Mouse (Mus musculus) inflammation-experienced regulatory T-cells, adult 16 weeks (primary cell): ENCODE results near the gene Cnih3. TPM values are rescaled to one million over a fixed set of nuclear protein-coding genes. Genes with fewer than 3 reads are reported as not detected.

Experiments
- polyA plus RNA-seq: library from polyadenylated mRNA; unstranded; fragments of 100-300 nt; shearing (Covaris generic); gene quantifications from one replicate; pipeline ENCODE4 v1.2.1, GENCODE M21; 2017

Cnih3 gene
- not detected for polyA plus RNA-seq

GRCm38 (mm10) chr1:181352367-181353199, at the start of gene Cnih3:
TSS of gene Cnih3 (plus strand) at chr1:181352628.

Other genes starting within 250 kb of the Cnih3 start
- gene Nvl, start 208.4 kb upstream of the Cnih3 start, polyA plus RNA-seq: 30.7 TPM
- gene Cnih4, start 207.9 kb upstream of the Cnih3 start, polyA plus RNA-seq: 87.0 TPM
- 20.3 TPM for gene Wdr26, start 140.6 kb upstream of the Cnih3 start, polyA plus RNA-seq
- gene Ccdc121, start 158.8 kb downstream of the Cnih3 start, polyA plus RNA-seq: not detected
- 2.0 TPM for gene Dnah14, start 223.9 kb downstream of the Cnih3 start, polyA plus RNA-seq